Mouse (Mus musculus) cortical plate, adult 2 months (tissue): Measurements from ENCODE around the gene Nfib.

ENCODE experiments used
- CTCF ChIP-seq: fragments of 200-500 bp; IDR thresholded peaks from 2 replicates; pipeline ENCODE4 v1.5.1; 2011; ENCODE audit warnings: mild to moderate bottlenecking, control low read depth, low read length; ENCODE audit not compliant: insufficient read depth; ENCODE audit errors: extremely low read depth
- POLR2A ChIP-seq: fragments of 200-500 bp; IDR thresholded peaks from 2 replicates; pipeline ENCODE4 v1.6.1; 2011; ENCODE audit warnings: mild to moderate bottlenecking, low read length, control low read depth; ENCODE audit not compliant: insufficient read depth; ENCODE audit errors: extremely low read depth

- TF ChIP-seq POLR2A (no peak), CTCF (no peak)
Observed at GRCm38 (mm10) chr4:82608768-82609610, 96.6 kb downstream of the Nfib start.
